Mouse (Mus musculus) bone marrow, adult 2 months (tissue): Measurements from ENCODE around the gene Gm13694.

Source experiments
- CTCF ChIP-seq: fragments of 200-500 bp; IDR thresholded peaks from 2 replicates; pipeline ENCODE4 v1.5.1; 2011; ENCODE audit warnings: low read length, control low read depth; ENCODE audit not compliant: control insufficient read depth, insufficient read depth
- POLR2A ChIP-seq: fragments of 200-500 bp; IDR thresholded peaks from 2 replicates; pipeline ENCODE4 v1.6.1; 2011; ENCODE audit warnings: low read depth, mild to moderate bottlenecking, control low read depth, low read length, borderline replicate concordance; ENCODE audit not compliant: control insufficient read depth

GRCm38 (mm10) chr2:84008913-84009312 lies 30.2 kb downstream of the Gm13694 start:
- TF ChIP-seq CTCF (no peak), POLR2A (no peak)
